Mouse (Mus musculus): ENCODE data around the gene Pold4. TPM values are rescaled to one million over a fixed set of nuclear protein-coding genes. Genes with fewer than 3 reads are reported as not detected.

The Pold4 gene
- polyA plus RNA-seq, 1 experiment = 112 TPM

- no peak overlapping the region for H3K4me3 ChIP-seq (ENCODE audit: insufficient read depth, poor library complexity, severe bottlenecking)
- no peaks in the 10 kb centered on the region for H3K27me3 ChIP-seq (ENCODE audit: control insufficient read depth, insufficient read depth, insufficient read length)
- no peak for TF ChIP-seq CEBPB (IDR thresholded peaks at IDR 0.05; ENCODE audit: low read depth)
- peaks cover 19% of the 10 kb centered on the region for H3K79me3 ChIP-seq (ENCODE audit: low read depth)
- H3K36me3 ChIP-seq (ENCODE audit: control insufficient read depth, insufficient read depth) = peaks cover 16% of the 10 kb centered on the region
- H3ac ChIP-seq (ENCODE audit: control insufficient read depth, insufficient read length, low read depth) = no peak overlapping the region
- peaks cover 21% of the 10 kb centered on the region for H3K79me2 ChIP-seq (ENCODE audit: control insufficient read depth, insufficient read depth)
Measured at GRCm38 (mm10) chr19:4189051-4189620, 42.6 kb upstream of the Pold4 start.

- H3K79me3 ChIP-seq (ENCODE audit: low read depth) = peaks cover 24% of the 10 kb centered on the region
- no peak for TF ChIP-seq MAX (IDR thresholded peaks at IDR 0.05)
- no peak for TF ChIP-seq CEBPB (IDR thresholded peaks at IDR 0.05; ENCODE audit: low read depth)
- no peak for TF ChIP-seq USF1 (IDR thresholded peaks at IDR 0.05; ENCODE audit: low read depth)
- peaks cover 33% of the 10 kb centered on the region for H3K36me3 ChIP-seq (ENCODE audit: control insufficient read depth, insufficient read depth)
- H3K79me2 ChIP-seq (ENCODE audit: control insufficient read depth, insufficient read depth) = peaks cover 39% of the 10 kb centered on the region
- peak within 1 kb of the TSS; percentile 87 for H3ac ChIP-seq (ENCODE audit: control insufficient read depth, insufficient read length, low read depth)
- peak within 1 kb of the TSS; percentile 84 for H3K4me3 ChIP-seq (ENCODE audit: insufficient read depth, poor library complexity, severe bottlenecking)
- no peaks in the 10 kb centered on the region for H3K27me3 ChIP-seq (ENCODE audit: control insufficient read depth, insufficient read depth, insufficient read length)
Measured at GRCm38 (mm10) chr19:4190831-4191334, 40.8 kb upstream of the Pold4 start, which contains the start of gene Tbc1d10c. Tbc1d10c (minus strand) TSS chr19:4191284.

GRCm38 (mm10) chr19:4191528-4192250 is 40.0 kb upstream of the Pold4 start, which contains the start of gene Ppp1ca:
Ppp1ca (plus strand) TSS chr19:4192065.
- TF ChIP-seq MAX (IDR thresholded peaks at IDR 0.05) (no peak), CTCF (IDR thresholded peaks at IDR 0.05; ENCODE audit: control insufficient read depth, insufficient read depth, insufficient read length) (peak; percentile 88), MYOD1 (IDR thresholded peaks at IDR 0.05; ENCODE audit: control insufficient read depth, insufficient read length, low read depth) (no peak), MYOG (IDR thresholded peaks at IDR 0.05; ENCODE audit: control insufficient read depth, extremely low read depth, insufficient read length) (no peak), USF1 (IDR thresholded peaks at IDR 0.05; ENCODE audit: low read depth) (no peak)
- Histone ChIP-seq H3K4me3 (ENCODE audit: insufficient read depth, poor library complexity, severe bottlenecking) (peak within 1 kb of the TSS; percentile 84), H3K27me3 (ENCODE audit: control insufficient read depth, insufficient read depth, insufficient read length) (no peaks in the 10 kb centered on the region), H3K79me2 (ENCODE audit: control insufficient read depth, insufficient read depth) (peaks cover 47% of the 10 kb centered on the region), H3K36me3 (ENCODE audit: control insufficient read depth, insufficient read depth) (peaks cover 41% of the 10 kb centered on the region), H3K79me3 (ENCODE audit: low read depth) (peaks cover 24% of the 10 kb centered on the region), H3ac (ENCODE audit: control insufficient read depth, insufficient read length, low read depth) (peak within 1 kb of the TSS; percentile 87)

- no peak for TF ChIP-seq CTCF (IDR thresholded peaks at IDR 0.05; ENCODE audit: control insufficient read depth, insufficient read depth, insufficient read length)
- Histone ChIP-seq H3K79me3 (ENCODE audit: low read depth) (peaks cover 24% of the 10 kb centered on the region), H3K4me3 (ENCODE audit: insufficient read depth, poor library complexity, severe bottlenecking) (peak overlapping the region; percentile 84), H3K79me2 (ENCODE audit: control insufficient read depth, insufficient read depth) (peaks cover 47% of the 10 kb centered on the region), H3ac (ENCODE audit: control insufficient read depth, insufficient read length, low read depth) (peak overlapping the region; percentile 87), H3K36me3 (ENCODE audit: control insufficient read depth, insufficient read depth) (peaks cover 48% of the 10 kb centered on the region), H3K27me3 (ENCODE audit: control insufficient read depth, insufficient read depth, insufficient read length) (no peaks in the 10 kb centered on the region)
Measured at GRCm38 (mm10) chr19:4192251-4192985, 39.3 kb upstream of the Pold4 start.

- Histone ChIP-seq H3ac (ENCODE audit: control insufficient read depth, insufficient read length, low read depth) (peak overlapping the region; percentile 87), H3K27me3 (ENCODE audit: control insufficient read depth, insufficient read depth, insufficient read length) (no peaks in the 10 kb centered on the region), H3K79me2 (ENCODE audit: control insufficient read depth, insufficient read depth) (peaks cover 47% of the 10 kb centered on the region), H3K4me3 (ENCODE audit: insufficient read depth, poor library complexity, severe bottlenecking) (peak overlapping the region; percentile 84), H3K79me3 (ENCODE audit: low read depth) (peaks cover 24% of the 10 kb centered on the region), H3K36me3 (ENCODE audit: control insufficient read depth, insufficient read depth) (peaks cover 53% of the 10 kb centered on the region)
- TF ChIP-seq USF1 (IDR thresholded peaks at IDR 0.05; ENCODE audit: low read depth) (no peak), MYOD1 (IDR thresholded peaks at IDR 0.05; ENCODE audit: control insufficient read depth, insufficient read length, low read depth) (no peak), MAX (IDR thresholded peaks at IDR 0.05) (no peak), CEBPB (IDR thresholded peaks at IDR 0.05; ENCODE audit: low read depth) (no peak), CTCF (IDR thresholded peaks at IDR 0.05; ENCODE audit: control insufficient read depth, insufficient read depth, insufficient read length) (no peak), MYOG (IDR thresholded peaks at IDR 0.05; ENCODE audit: control insufficient read depth, extremely low read depth, insufficient read length) (no peak), FOSL1 (IDR thresholded peaks at IDR 0.05; ENCODE audit: insufficient read depth, low read length, poor library complexity, severe bottlenecking) (no peak)
Measured at GRCm38 (mm10) chr19:4193129-4193528, 38.6 kb upstream of the Pold4 start.
